Mouse (Mus musculus) cortical plate, adult 2 months (tissue): ENCODE results near the gene Dbh. TPM values are rescaled to one million over a fixed set of nuclear protein-coding genes. Genes with fewer than 3 reads are reported as not detected.

Source experiments
- H3K27ac ChIP-seq: fragments of 200-500 bp; 2 replicates; pipeline ENCODE4 v1.5.1; 2012; ENCODE audit warnings: low read length, control low read depth, inconsistent platforms; ENCODE audit not compliant: insufficient read depth
- H3K4me1 ChIP-seq: fragments of 200-500 bp; 2 replicates; pipeline ENCODE4 v1.6.1; 2011; ENCODE audit warnings: low read length; ENCODE audit not compliant: control insufficient read depth, insufficient read depth
- H3K4me3 ChIP-seq: fragments of 200-500 bp; 2 replicates; pipeline ENCODE4 v1.5.1; 2011; ENCODE audit warnings: mild to moderate bottlenecking, low read length, control low read depth; ENCODE audit not compliant: insufficient read depth
- CTCF ChIP-seq: fragments of 200-500 bp; IDR thresholded peaks from 2 replicates; pipeline ENCODE4 v1.5.1; 2011; ENCODE audit warnings: mild to moderate bottlenecking, control low read depth, low read length; ENCODE audit not compliant: insufficient read depth; ENCODE audit errors: extremely low read depth
- POLR2A ChIP-seq: fragments of 200-500 bp; IDR thresholded peaks from 2 replicates; pipeline ENCODE4 v1.6.1; 2011; ENCODE audit warnings: mild to moderate bottlenecking, low read length, control low read depth; ENCODE audit not compliant: insufficient read depth; ENCODE audit errors: extremely low read depth
- polyA plus RNA-seq: library from polyadenylated mRNA; depleted of rRNA; stranded (reverse); fragments of >200 nt; gene quantifications from 2 replicates; pipeline ENCODE4 v1.2.3, GENCODE M21; 2012

Dbh gene
- polyA plus RNA-seq, 1 experiment, result 0.31 TPM

DNA sequence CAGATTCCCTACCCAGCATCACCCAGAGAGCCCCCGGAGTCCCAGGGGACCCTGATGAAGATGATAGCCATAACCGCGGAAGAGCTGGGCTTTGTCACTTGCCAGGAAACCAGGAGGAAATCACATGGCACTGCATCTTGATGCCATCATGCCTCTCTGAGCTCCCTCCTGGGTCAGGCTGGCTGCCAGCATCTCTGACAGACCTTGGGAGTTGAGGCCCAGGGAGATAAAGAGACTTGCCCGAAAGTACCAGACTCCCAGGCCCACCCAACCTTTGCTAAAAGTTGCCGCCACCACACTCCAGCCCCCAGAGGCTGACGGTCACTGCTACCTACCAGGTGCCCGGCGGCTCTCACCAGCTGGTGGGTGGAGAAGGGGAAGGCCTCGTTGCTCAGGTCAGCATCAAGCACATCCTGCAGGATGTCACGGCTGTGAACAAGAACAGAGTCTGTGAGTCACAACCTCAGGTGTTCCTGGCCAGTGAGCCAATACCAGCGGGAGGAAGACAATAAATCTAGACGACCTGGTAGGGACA, 45.7 kb downstream of the Dbh start:
- no peak overlapping the region for H3K4me3 ChIP-seq
- no peak for TF ChIP-seq POLR2A
- no peak for TF ChIP-seq CTCF
- no peak overlapping the region for H3K27ac ChIP-seq
- H3K4me1 ChIP-seq, result peaks cover 6% of the 10 kb centered on the region

- peaks cover 6% of the 10 kb centered on the region for H3K4me1 ChIP-seq
- TF ChIP-seq CTCF, result no peak
- no peak for TF ChIP-seq POLR2A
- H3K27ac ChIP-seq, result no peak overlapping the region
- no peak overlapping the region for H3K4me3 ChIP-seq
Measured at GRCm38 (mm10) chr2:27211966-27212893, 47.2 kb downstream of the Dbh start.

- no peak for TF ChIP-seq POLR2A
- no peak for TF ChIP-seq CTCF
- no peak overlapping the region for H3K4me3 ChIP-seq
- peaks cover 10% of the 10 kb centered on the region for H3K4me1 ChIP-seq
- no peak overlapping the region for H3K27ac ChIP-seq
Measured at GRCm38 (mm10) chr2:27215537-27215936, 50.5 kb downstream of the Dbh start.

DNA sequence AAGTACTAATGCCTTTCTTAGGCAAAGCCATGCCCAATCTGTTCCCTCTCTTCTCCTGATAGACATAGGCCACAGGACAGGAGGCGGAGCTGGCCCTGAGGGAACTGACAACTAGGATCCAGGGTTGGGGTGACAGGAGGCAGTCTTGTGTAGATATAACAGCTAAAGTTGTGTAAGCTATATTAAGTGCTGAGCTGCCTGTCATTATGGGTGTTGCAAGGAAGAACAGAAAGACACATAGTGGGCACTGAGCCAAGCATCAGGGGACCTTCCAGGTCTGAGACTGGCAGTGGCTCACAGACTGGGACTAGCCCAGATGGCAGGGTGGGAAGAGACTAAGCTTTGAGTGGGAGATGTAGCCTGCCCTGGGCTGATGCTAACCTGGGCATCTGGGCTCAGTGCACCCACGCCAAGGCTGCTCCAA, 53.1 kb downstream of the Dbh start:
- Histone ChIP-seq H3K4me3 (no peak overlapping the region), H3K4me1 (peaks cover 6% of the 10 kb centered on the region; the same call in 1 of the 2 replicates), H3K27ac (no peak overlapping the region)
- TF ChIP-seq CTCF (no peak), POLR2A (no peak)

GRCm38 (mm10) chr2:27218569-27218968, 53.5 kb downstream of the Dbh start:
- H3K4me3 ChIP-seq, result no peak overlapping the region
- no peak overlapping the region for H3K27ac ChIP-seq
- TF ChIP-seq CTCF (no peak), POLR2A (no peak)
- H3K4me1 ChIP-seq, result peaks cover 8% of the 10 kb centered on the region; the same call in 1 of the 2 replicates

- no peak overlapping the region for H3K27ac ChIP-seq
- TF ChIP-seq CTCF, result no peak
- TF ChIP-seq POLR2A, result no peak
- H3K4me3 ChIP-seq, result no peak overlapping the region
Measured at GRCm38 (mm10) chr2:27223012-27223421, 58.0 kb downstream of the Dbh start.

DNA sequence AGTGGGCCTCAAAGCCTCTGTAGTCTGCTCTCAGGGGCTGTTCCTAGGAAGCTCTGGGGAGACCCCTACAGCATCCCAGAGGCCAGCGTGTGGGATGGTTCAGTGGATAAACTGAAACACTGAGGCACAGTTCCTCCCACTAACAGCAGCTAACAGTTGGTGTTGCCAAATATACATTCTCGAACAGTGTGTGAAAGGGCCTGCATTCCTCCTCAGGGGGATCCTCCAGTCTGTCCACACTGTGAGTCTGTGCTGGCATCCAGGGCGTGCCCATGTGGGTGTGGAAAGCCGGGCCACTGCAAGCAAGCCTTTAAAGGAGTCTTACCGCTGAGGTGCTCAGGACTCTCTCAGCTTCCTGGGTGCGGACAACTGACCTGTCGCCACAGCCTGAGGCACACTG, 61.5 kb downstream of the Dbh start:
- H3K4me1 ChIP-seq, result peaks cover 12% of the 10 kb centered on the region
- TF ChIP-seq CTCF (no peak), POLR2A (no peak)
- H3K4me3 ChIP-seq, result no peak overlapping the region
- no peak overlapping the region for H3K27ac ChIP-seq

More at GRCm38 (mm10) chr2:27223012-27223421, 58.0 kb downstream of the Dbh start:
- peaks cover 14% of the 10 kb centered on the region for H3K4me1 ChIP-seq

DNA sequence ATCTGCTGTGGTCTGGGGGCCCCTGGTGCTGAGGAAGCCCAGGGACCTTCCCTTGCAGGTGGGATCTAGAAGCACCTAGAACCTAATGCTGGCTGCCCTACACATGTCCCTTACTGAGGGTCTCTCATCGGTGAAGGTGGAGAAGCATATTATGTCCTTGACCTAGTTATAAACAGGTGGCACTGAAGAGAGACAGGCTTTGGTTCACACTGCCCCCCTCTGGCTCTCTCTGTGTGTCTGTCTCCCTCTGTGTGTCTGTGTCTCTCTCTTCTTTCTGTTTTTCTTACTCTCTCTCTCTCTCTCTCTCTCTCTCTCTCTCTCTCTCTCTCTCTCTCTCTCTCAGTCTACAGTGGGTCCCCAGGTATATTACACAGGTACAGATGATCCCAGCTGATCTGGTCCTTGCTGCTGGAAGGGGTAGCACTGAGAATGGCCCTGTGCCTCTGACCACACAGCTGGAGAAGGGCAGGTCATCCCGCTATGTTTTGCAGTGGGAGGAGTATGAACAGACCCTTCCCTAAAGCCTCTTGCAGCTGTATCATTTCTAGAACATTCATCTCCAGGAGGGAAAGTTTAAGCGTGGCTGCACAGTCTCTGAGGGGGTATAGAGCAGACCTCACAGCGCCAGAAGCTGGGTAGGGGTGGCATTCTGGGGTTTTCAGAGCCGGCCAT, 63.9 kb downstream of the Dbh start:
- Histone ChIP-seq H3K4me3 (no peak overlapping the region), H3K27ac (no peak overlapping the region), H3K4me1 (peaks cover 11% of the 10 kb centered on the region)
- peak; percentile 30; the same call in 1 of the 2 replicates for TF ChIP-seq CTCF
- TF ChIP-seq POLR2A, result no peak

DNA sequence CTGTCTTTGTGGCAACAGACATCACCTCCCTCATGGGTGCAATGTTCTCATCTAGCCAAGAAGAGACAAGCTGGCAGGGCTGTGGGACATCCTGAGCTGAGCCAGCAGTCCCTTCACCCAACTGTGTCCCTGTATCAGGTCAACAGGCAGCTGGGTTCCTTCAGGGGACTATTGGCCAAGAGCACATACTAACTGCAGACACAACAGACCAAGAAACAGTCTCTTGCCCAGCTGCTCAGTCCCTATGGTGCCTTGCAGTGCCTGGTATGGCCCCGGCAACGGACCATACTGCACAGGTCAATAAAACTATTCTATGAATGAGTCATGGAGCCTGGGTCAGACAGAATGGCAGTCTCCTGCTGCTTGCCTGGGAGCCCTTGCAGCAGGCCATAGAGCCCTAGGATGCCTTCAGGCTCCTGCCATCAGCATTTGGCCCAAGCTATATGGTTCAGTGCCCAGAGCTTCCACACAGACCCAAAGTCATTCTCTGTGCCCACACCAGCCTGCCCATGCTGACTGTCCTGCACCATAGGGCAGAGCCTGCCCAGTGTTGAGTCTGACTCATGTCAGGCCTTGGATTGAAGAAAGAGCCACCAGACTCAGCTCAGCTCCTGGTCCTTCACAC, 64.6 kb downstream of the Dbh start:
- Histone ChIP-seq H3K4me1 (peaks cover 11% of the 10 kb centered on the region), H3K4me3 (no peak overlapping the region), H3K27ac (no peak overlapping the region)
- TF ChIP-seq CTCF (no peak), POLR2A (no peak)
